Mouse (Mus musculus): Measurements from ENCODE around the gene Atp1a1. TPM values are rescaled to one million over a fixed set of nuclear protein-coding genes. Genes with fewer than 3 reads are reported as not detected.

Atp1a1 gene
- polyA plus RNA-seq, 1 experiment from 2014 or later: 42.7 TPM

DNA sequence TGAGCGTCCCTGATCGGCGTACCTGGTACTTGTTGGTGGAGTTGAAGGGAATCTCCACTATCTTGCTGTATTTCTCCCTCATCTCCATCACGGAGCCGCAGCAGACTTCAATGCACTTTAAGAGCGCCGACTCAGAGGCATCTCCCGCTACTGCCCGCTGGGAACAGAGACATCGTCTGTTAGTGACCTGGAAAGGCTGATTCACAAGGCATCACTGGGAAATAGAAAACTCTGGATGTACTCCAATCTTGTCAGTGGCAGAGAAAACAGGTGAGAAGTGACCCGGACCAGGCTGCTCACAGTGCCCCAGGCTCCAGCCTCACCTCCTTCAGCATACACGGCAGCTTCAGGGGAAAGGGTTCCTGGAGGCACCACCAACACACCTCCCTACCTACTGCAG lies 17.7 kb downstream of the Atp1a1 start:
- Histone ChIP-seq H3K4me1 (replicated peaks; ENCODE audit: control insufficient read depth, insufficient read depth, low read length) (no peaks in the 10 kb centered on the region; the same call in 1 of the 2 replicates), H3K36me3 (ENCODE audit: control insufficient read depth, insufficient read depth) (peaks cover 58% of the 10 kb centered on the region), H3K9me3 (ENCODE audit: control insufficient read depth, low read length) (no peaks in the 10 kb centered on the region), H3K27ac (ENCODE audit: low read length) (no peak overlapping the region), H3K27me3 (replicated peaks; ENCODE audit: control insufficient read depth, insufficient read depth, low read length) (no peaks in the 10 kb centered on the region), H3K9ac (replicated peaks; ENCODE audit: low read depth, low read length) (no peak overlapping the region), H3K4me3 (replicated peaks; ENCODE audit: low read length) (no peak overlapping the region), H3K4me2 (ENCODE audit: low read length) (no peak overlapping the region)
- ATAC-seq: no peak
- WGBS: 94% methylated on average over 12 of the region's 12 CpGs

DNA sequence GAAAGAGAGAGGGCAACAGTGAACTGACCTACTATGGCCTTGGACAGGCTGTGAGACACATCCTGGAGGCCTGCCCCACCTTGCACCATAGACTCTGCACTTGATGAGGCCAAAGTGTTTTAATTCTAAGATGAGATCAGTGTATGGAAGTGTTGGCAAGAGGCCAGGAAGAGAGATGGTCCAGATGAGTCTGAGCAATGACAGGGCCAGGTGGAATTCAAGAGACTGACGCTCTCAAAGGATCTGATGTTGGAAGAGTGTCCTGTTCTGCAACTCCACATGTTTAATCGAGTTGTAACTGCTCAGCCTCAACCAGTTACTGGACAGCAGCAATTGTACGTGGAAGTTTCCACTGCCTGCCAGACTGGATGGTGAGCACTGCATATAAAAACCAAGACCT lies 26.4 kb downstream of the Atp1a1 start:
- no peak overlapping the region for H3K4me3 ChIP-seq (replicated peaks; ENCODE audit: low read length)
- H3K27me3 ChIP-seq (replicated peaks; ENCODE audit: control insufficient read depth, insufficient read depth, low read length): no peaks in the 10 kb centered on the region
- no peak overlapping the region for H3K4me2 ChIP-seq (ENCODE audit: low read length)
- peaks cover 53% of the 10 kb centered on the region for H3K36me3 ChIP-seq (ENCODE audit: control insufficient read depth, insufficient read depth)
- H3K9ac ChIP-seq (replicated peaks; ENCODE audit: low read depth, low read length): no peak overlapping the region
- H3K9me3 ChIP-seq (ENCODE audit: control insufficient read depth, low read length): no peaks in the 10 kb centered on the region
- peaks cover 7% of the 10 kb centered on the region for H3K4me1 ChIP-seq (replicated peaks; ENCODE audit: control insufficient read depth, insufficient read depth, low read length)
- ATAC-seq: no peak
- WGBS: 86% methylated on average over 3 of the region's 3 CpGs
- no peak overlapping the region for H3K27ac ChIP-seq (ENCODE audit: low read length)

DNA sequence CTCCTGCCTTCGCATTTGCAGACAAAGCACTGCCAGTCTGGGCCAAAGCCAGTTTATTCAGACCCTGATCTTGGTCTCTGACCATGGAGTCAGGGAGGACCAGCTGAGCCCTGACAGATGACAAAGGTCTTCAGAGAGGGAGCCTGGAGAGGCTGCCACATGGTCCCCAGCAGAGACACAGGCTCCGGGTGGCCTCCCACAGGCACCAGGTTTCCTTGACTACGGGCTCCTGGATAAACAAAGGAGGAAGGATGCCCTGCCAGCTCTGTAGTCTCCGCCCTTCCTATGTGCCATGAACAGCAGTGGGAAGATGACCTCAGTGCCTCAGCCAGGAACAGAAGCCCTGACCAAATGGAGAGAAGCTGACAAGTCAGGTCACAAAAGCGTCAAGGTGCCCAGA lies 27.1 kb downstream of the Atp1a1 start:
- ATAC-seq: peak; percentile 64
- Histone ChIP-seq H3K27me3 (replicated peaks; ENCODE audit: control insufficient read depth, insufficient read depth, low read length) (no peaks in the 10 kb centered on the region), H3K9ac (replicated peaks; ENCODE audit: low read depth, low read length) (no peak overlapping the region), H3K27ac (ENCODE audit: low read length) (peak overlapping the region; percentile 13), H3K4me1 (replicated peaks; ENCODE audit: control insufficient read depth, insufficient read depth, low read length) (peaks cover 11% of the 10 kb centered on the region), H3K4me3 (replicated peaks; ENCODE audit: low read length) (no peak overlapping the region), H3K9me3 (ENCODE audit: control insufficient read depth, low read length) (no peaks in the 10 kb centered on the region), H3K36me3 (ENCODE audit: control insufficient read depth, insufficient read depth) (peaks cover 46% of the 10 kb centered on the region), H3K4me2 (ENCODE audit: low read length) (no peak overlapping the region)
- 43% methylated on average over 5 of the region's 5 CpGs for WGBS

- Histone ChIP-seq H3K4me2 (ENCODE audit: low read length) (no peak overlapping the region), H3K27ac (ENCODE audit: low read length) (no peak overlapping the region), H3K4me1 (replicated peaks; ENCODE audit: control insufficient read depth, insufficient read depth, low read length) (peaks cover 25% of the 10 kb centered on the region), H3K9ac (replicated peaks; ENCODE audit: low read depth, low read length) (no peak overlapping the region), H3K36me3 (ENCODE audit: control insufficient read depth, insufficient read depth) (peaks cover 34% of the 10 kb centered on the region), H3K9me3 (ENCODE audit: control insufficient read depth, low read length) (no peaks in the 10 kb centered on the region), H3K27me3 (replicated peaks; ENCODE audit: control insufficient read depth, insufficient read depth, low read length) (no peaks in the 10 kb centered on the region), H3K4me3 (replicated peaks; ENCODE audit: low read length) (no peak overlapping the region)
- ATAC-seq: no peak
- WGBS: 90% methylated on average over 9 of the region's 9 CpGs
Observed at GRCm38 (mm10) chr3:101575527-101576085, 28.9 kb downstream of the Atp1a1 start.

DNA sequence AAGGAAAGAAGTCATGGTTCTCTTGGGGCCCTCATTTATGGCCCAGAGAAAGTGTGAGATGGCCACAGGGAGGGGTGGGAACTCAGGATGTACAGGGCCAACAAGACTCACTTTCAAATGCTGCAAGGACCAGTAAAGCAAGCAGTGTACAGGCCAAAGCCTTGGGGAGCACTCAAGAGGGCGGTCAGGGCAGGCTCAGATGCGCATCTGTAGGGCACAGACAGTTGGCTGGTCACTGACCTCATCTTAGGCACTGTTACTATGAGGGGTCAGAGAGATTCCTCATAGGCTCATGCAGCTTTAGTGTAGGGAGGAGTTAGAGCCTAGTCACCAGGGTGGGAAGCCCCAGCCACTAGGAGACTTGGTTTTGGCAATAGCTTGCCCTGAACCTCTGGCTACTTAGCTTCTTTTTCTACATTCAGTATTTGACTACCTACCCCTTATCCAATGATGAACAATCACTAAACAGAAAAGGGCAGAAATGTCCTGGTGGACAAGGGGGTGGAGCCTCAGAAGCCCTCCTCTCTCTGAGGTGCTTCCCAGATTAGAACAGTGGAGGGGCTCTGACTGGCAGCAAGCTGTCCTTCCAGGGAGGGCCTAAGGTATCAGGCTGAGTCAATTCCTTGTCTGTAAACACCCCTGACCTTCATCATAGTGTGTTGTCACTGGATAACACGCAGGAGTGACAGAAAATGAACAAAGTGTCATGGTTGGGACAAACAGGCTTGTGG lies 29.9 kb downstream of the Atp1a1 start:
- ATAC-seq: no peak
- Histone ChIP-seq H3K4me2 (ENCODE audit: low read length) (no peak overlapping the region), H3K4me3 (replicated peaks; ENCODE audit: low read length) (no peak overlapping the region), H3K4me1 (replicated peaks; ENCODE audit: control insufficient read depth, insufficient read depth, low read length) (peaks cover 25% of the 10 kb centered on the region), H3K9ac (replicated peaks; ENCODE audit: low read depth, low read length) (no peak overlapping the region), H3K9me3 (ENCODE audit: control insufficient read depth, low read length) (no peaks in the 10 kb centered on the region), H3K27ac (ENCODE audit: low read length) (no peak overlapping the region), H3K36me3 (ENCODE audit: control insufficient read depth, insufficient read depth) (peaks cover 24% of the 10 kb centered on the region), H3K27me3 (replicated peaks; ENCODE audit: control insufficient read depth, insufficient read depth, low read length) (no peaks in the 10 kb centered on the region)
- WGBS: 90% methylated on average over 3 of the region's 3 CpGs

- H3K9ac ChIP-seq (replicated peaks; ENCODE audit: low read depth, low read length): no peak overlapping the region
- H3K4me1 ChIP-seq (replicated peaks; ENCODE audit: control insufficient read depth, insufficient read depth, low read length): peaks cover 25% of the 10 kb centered on the region
- no peaks in the 10 kb centered on the region for H3K27me3 ChIP-seq (replicated peaks; ENCODE audit: control insufficient read depth, insufficient read depth, low read length)
- no peaks in the 10 kb centered on the region for H3K9me3 ChIP-seq (ENCODE audit: control insufficient read depth, low read length)
- H3K36me3 ChIP-seq (ENCODE audit: control insufficient read depth, insufficient read depth): peaks cover 15% of the 10 kb centered on the region
- ATAC-seq: no peak
- WGBS: 64% methylated on average over 5 of the region's 5 CpGs
- H3K4me3 ChIP-seq (replicated peaks; ENCODE audit: low read length): no peak overlapping the region
- no peak overlapping the region for H3K4me2 ChIP-seq (ENCODE audit: low read length)
- no peak overlapping the region for H3K27ac ChIP-seq (ENCODE audit: low read length)
Observed at GRCm38 (mm10) chr3:101572991-101573390, 31.5 kb downstream of the Atp1a1 start.

DNA sequence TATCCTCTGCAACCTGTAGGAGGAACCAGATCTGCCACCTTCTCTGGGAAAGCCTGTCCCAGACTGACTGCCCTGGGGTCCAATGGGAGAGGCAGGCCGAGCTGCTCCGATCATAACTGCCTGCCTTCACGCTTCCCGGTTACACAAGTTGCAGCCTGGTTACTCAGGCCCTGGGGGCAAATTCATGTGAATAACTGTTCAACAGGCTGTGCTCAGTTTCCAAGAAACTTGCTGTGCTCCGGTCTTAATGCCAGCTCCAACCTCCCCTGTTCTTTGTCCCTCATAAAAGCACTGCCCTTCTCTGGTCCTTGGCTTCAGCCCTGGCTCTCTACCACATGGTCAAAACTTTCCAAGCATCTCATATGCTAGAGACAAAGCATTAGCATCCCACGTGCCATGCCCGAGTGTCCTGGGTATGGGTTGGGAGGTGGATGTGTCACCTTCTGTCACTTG lies 32.3 kb downstream of the Atp1a1 start:
- Histone ChIP-seq H3K4me1 (replicated peaks; ENCODE audit: control insufficient read depth, insufficient read depth, low read length) (peaks cover 21% of the 10 kb centered on the region), H3K27ac (ENCODE audit: low read length) (peak overlapping the region; percentile 30; the same call in 1 of the 2 replicates), H3K9me3 (ENCODE audit: control insufficient read depth, low read length) (no peaks in the 10 kb centered on the region), H3K36me3 (ENCODE audit: control insufficient read depth, insufficient read depth) (peaks cover 14% of the 10 kb centered on the region), H3K27me3 (replicated peaks; ENCODE audit: control insufficient read depth, insufficient read depth, low read length) (no peaks in the 10 kb centered on the region), H3K4me2 (ENCODE audit: low read length) (no peak overlapping the region), H3K9ac (replicated peaks; ENCODE audit: low read depth, low read length) (no peak overlapping the region), H3K4me3 (replicated peaks; ENCODE audit: low read length) (no peak overlapping the region)
- 27% methylated on average over 7 of the region's 7 CpGs for WGBS
- peak; percentile 63 for ATAC-seq

DNA sequence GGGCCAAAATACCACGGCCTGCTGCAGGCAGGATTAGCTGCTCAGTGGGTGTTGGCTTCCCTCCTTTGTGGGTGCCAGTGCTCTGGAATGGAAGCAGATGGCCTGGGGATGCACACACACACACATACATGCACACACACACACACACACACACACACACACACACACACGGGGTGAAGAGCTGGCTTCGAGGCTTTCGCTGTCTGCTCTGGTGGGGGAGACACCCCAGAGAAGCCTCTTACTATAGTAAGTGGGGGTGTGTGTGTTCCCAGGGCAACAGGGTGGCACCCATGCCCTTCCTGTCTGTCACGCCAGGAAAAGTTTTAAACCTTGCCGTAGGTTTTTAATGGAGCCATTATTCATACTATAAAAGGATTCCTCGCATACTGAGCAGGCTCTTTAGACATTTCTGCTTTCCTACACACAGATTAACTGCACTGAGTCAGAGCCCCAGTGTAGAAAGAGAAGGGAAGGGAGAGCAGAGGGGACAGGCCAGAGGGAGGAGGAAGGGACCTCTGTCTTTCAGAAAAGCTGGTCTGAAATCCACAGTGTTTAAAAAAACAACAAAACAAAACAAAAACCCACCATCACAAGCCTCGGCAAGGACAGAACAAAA lies 32.9 kb downstream of the Atp1a1 start:
- H3K27ac ChIP-seq (ENCODE audit: low read length): peak overlapping the region; percentile 30
- no peak overlapping the region for H3K4me3 ChIP-seq (replicated peaks; ENCODE audit: low read length)
- peaks cover 8% of the 10 kb centered on the region for H3K36me3 ChIP-seq (ENCODE audit: control insufficient read depth, insufficient read depth)
- no peaks in the 10 kb centered on the region for H3K27me3 ChIP-seq (replicated peaks; ENCODE audit: control insufficient read depth, insufficient read depth, low read length)
- no peaks in the 10 kb centered on the region for H3K9me3 ChIP-seq (ENCODE audit: control insufficient read depth, low read length)
- peaks cover 18% of the 10 kb centered on the region for H3K4me1 ChIP-seq (replicated peaks; ENCODE audit: control insufficient read depth, insufficient read depth, low read length)
- no peak overlapping the region for H3K4me2 ChIP-seq (ENCODE audit: low read length)
- 16% methylated on average over 8 of the region's 8 CpGs for WGBS
- peak; percentile 61 for ATAC-seq
- no peak overlapping the region for H3K9ac ChIP-seq (replicated peaks; ENCODE audit: low read depth, low read length)

DNA sequence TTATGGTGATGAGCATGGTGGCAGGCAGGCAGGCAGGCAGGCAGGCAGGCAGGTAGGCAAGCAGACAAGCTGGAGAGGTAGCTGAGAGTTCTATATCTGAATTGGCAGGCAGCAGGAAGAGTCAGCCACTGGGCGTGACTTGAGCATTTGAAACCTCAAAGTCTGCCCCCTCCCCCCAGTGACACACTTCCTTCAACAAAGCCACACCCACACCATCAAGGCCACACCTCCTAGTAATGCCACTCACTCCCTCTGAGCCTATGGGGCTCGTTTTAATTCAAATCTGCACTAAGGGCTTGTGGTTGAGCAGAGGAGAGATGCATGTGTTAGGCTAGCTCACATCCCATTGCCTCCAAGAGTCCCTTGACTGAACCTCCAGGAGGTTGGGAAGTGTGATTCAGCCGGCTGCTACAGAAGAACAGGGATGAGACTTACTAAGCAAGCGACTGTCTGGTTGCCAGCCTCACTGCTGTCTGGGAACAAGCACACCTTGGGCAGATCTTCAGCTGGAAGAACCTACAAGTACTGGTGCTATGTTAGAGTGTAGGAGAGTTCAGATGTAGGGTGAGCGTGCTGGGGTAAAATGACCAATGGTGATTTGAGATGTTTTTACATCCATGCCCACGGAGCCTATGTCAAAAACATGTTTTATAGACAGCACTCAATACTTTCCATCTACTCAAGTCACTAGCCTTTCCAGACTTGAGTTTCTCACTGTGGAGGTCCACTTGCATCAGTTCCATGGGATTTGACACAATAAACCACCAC lies 33.6 kb downstream of the Atp1a1 start:
- peaks cover 18% of the 10 kb centered on the region for H3K4me1 ChIP-seq (replicated peaks; ENCODE audit: control insufficient read depth, insufficient read depth, low read length)
- no peaks in the 10 kb centered on the region for H3K9me3 ChIP-seq (ENCODE audit: control insufficient read depth, low read length)
- 83% methylated on average over 6 of the region's 6 CpGs for WGBS
- 0 out of 2 replicates have a peak overlapping the region, but pooled peaks have one; percentile 11 for H3K27ac ChIP-seq (ENCODE audit: low read length)
- peaks cover 3% of the 10 kb centered on the region; the same call in 1 of the 2 replicates for H3K36me3 ChIP-seq (ENCODE audit: control insufficient read depth, insufficient read depth)
- H3K9ac ChIP-seq (replicated peaks; ENCODE audit: low read depth, low read length): no peak overlapping the region
- no peak; the same call in 1 of the 2 replicates for ATAC-seq
- no peaks in the 10 kb centered on the region for H3K27me3 ChIP-seq (replicated peaks; ENCODE audit: control insufficient read depth, insufficient read depth, low read length)
- H3K4me3 ChIP-seq (replicated peaks; ENCODE audit: low read length): no peak overlapping the region
- H3K4me2 ChIP-seq (ENCODE audit: low read length): no peak overlapping the region

Data from forebrain, embryonic 16.5 days (tissue).